ENCODE assay signal across 10 mouse cellular contexts in genomic region chr12:5975926-5976325, GRCm38 (mm10).
"Had no signal": no experiment of that assay in that cellular context is flagged by ENCODE, and none has a peak within 500 bp of the region (broad histone marks: within the 10 kb centered on the region; RNA-seq: fewer than 3 reads in every experiment).

No protein-coding gene starts in this region.

- DNase-seq: kidney, postnatal 25 days; layer of hippocampus, adult 9-11 months; liver; lung, adult 18-20 months; lung, postnatal 10 days; lung, postnatal 36 days; midbrain, embryonic 14.5 days; thymus, adult 2 months; thymus, postnatal 14 days; thymus, postnatal 4 days had no signal
